Mouse (Mus musculus) midbrain, embryonic 10.5 days (tissue): ENCODE results near the gene Faap100. TPM values are rescaled to one million over a fixed set of nuclear protein-coding genes. Genes with fewer than 3 reads are reported as not detected.
A peak's percentile ranks its signal among the peaks of the same experiment; 100 is the strongest.
"Not testable (repeated sequence)": the region's sequence is repeated elsewhere in the genome, so short reads cannot be mapped to it uniquely, and the experiment has no call there.

Experiments used
- DNase-seq: peaks from one replicate; pipeline ENCODE4 v3.0.0-alpha.2; 2017; ENCODE audit warnings: low spot score
- H3K27ac ChIP-seq: fragments of 300-500 bp; sonication (generic); replicated peaks from 2 replicates; pipeline ENCODE4 v1.5.1; 2016; ENCODE audit warnings: mild to moderate bottlenecking
- H3K27me3 ChIP-seq: fragments of 300-500 bp; sonication (generic); 2 replicates; pipeline ENCODE4 v1.6.1; 2016; ENCODE audit warnings: low read depth, mild to moderate bottlenecking; ENCODE audit not compliant: poor library complexity, severe bottlenecking
- H3K36me3 ChIP-seq: fragments of 300-500 bp; sonication (generic); 2 replicates; pipeline ENCODE4 v1.6.1; 2016; ENCODE audit warnings: mild to moderate bottlenecking, moderate library complexity
- H3K4me1 ChIP-seq: fragments of 300-500 bp; sonication (generic); 2 replicates; pipeline ENCODE4 v1.6.1; 2016
- H3K4me3 ChIP-seq: fragments of 300-500 bp; sonication (generic); 2 replicates; pipeline ENCODE4 v1.5.1; 2016; ENCODE audit warnings: mild to moderate bottlenecking, moderate library complexity
- H3K9me3 ChIP-seq: fragments of 300-500 bp; sonication (generic); replicated peaks from 2 replicates; pipeline ENCODE4 v1.6.1; 2016; ENCODE audit warnings: mild to moderate bottlenecking
- WGBS: fragments of 180-500 bp; shearing (Covaris S2); methylation state at CpG from one replicate; pipeline ENCODE4 v1.1.7; 2016; 5-methylcytosine and 5-hydroxymethylcytosine counted together
- polyA plus RNA-seq: library from polyadenylated mRNA; unstranded; fragments of >200 nt; fragmentation: Nextera tagmentation; extraction: Ambion mirVana; gene quantifications from 2 replicates; pipeline ENCODE4 v1.2.1, GENCODE M21; 2016

Gene Faap100
- 34.5 and 41.8 TPM in 2 replicates for polyA plus RNA-seq

DNA sequence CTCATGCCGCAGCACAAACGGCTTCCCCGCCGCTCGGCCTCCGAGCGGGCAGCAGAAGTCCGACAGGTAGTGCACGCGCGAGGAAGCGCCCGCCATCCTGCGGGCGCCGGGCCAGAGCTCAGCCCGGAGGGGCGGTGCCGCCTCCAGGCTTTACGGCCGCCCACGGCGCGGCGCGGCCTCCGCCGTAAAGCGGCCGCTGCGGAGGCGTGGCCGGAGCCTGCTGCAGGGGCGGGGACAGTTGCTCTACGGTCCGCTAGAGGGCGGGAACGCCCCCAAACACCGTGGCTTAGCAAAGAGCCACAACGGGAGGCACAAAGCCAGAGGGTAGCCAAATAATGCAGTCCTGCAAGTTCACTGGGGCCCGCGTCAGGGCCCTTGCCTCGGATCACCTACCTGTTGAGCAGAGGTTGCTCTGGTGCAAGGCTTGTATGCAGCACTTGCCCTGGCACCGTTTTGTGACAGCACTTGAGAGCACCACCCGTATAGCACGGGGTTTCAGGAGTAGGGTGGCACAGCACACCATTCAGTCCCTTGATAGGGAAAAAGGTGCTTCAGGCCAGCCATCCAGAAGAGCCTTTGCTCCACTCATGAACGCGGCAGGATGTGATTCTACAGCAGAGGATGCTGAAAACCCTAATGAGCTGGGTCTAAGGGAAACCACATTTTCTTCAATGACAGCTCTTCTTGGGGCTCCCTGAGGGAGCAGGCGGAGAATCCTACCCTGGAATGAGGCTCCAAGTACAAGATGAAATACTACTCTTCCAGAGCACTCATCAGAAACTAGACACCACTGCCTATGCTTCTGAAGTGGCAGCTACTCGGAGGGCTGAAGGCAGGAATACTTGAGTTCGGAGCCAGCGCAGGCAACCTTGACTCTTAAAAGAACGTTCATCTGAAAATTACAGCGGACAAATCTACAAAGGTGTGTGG is at the start of gene Faap100:
TSS of gene Faap100 (minus strand) at position 154 of the 930 bp plus-strand sequence.
- 10% methylated on average over 54 of the region's 54 CpGs for WGBS
- peak within 1 kb of the TSS; percentile 86 for H3K27ac ChIP-seq
- H3K4me1 ChIP-seq, result peaks cover 31% of the 10 kb centered on the region
- H3K9me3 ChIP-seq, result no peaks in the 10 kb centered on the region
- H3K27me3 ChIP-seq, result no peaks in the 10 kb centered on the region
- peak within 1 kb of the TSS; percentile 80 for H3K4me3 ChIP-seq
- DNase-seq, result peak; percentile 88
- peaks cover 79% of the 10 kb centered on the region for H3K36me3 ChIP-seq

DNA sequence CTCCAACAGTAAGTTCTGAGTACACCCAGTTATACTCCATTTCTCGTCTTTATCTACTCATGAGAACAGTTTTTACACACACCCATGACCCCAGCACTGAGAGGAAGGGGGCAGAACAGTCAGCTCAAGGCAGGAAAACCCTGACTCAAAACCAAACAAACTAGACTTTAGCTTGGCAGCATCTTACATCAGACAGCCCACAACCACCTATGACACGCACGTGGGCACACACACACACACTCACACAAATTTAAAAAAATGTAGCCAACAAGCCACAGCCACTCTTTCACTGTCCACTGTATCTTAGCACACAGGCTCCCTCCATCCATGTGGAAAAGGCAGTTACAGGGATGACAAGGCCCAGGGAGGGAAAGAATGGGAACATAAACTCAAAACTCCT is 48.2 kb upstream of the Faap100 start:
- H3K27me3 ChIP-seq, result no peaks in the 10 kb centered on the region
- WGBS, result 94% methylated on average over 3 of the region's 3 CpGs
- no peak overlapping the region for H3K27ac ChIP-seq
- no peaks in the 10 kb centered on the region for H3K4me1 ChIP-seq
- H3K36me3 ChIP-seq, result peaks cover 91% of the 10 kb centered on the region
- no peak for DNase-seq
- H3K9me3 ChIP-seq, result no peaks in the 10 kb centered on the region
- no peak overlapping the region for H3K4me3 ChIP-seq

DNA sequence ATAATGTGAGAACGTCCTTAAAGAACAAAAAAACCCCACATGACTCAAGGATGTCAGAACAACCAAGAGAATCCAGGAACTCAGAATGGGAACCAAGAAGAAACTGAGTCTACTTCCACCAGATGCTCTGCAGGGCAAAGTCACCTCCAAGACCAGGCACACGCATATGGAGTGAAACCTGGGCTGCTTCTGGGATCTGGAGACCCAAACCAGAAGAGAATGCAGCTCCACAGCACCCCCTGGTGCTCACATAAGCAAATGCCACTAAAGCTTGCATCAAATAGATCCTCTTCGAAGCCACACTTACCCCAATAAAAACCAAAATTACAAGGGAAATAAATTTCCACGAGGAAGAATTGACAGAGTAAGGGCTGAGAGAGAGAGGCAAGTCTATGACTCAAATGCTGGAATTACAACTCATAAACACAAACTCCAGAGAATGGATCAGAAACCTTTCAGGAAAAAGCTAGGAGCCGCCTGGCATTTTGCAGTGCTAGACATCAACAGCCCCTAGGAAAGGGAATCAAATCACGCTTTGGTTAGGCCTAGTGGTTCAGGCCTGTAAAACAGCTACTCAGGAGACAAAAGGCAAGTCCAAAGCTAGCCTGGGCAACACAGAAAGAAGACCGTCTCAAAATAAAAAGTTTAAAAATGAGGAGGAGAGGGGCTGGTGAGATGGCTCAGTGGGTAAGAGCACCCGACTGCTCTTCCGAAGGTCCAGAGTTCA is 45.2 kb upstream of the Faap100 start:
- H3K27ac ChIP-seq, result no peak overlapping the region
- no peak overlapping the region for H3K4me3 ChIP-seq
- H3K9me3 ChIP-seq, result no peaks in the 10 kb centered on the region
- WGBS, result 77% methylated on average over 9 of the region's 9 CpGs
- peak; percentile 48 for DNase-seq
- H3K36me3 ChIP-seq, result peaks cover 91% of the 10 kb centered on the region
- H3K27me3 ChIP-seq, result no peaks in the 10 kb centered on the region
- no peaks in the 10 kb centered on the region for H3K4me1 ChIP-seq

- no peaks in the 10 kb centered on the region for H3K4me1 ChIP-seq
- DNase-seq, result no peak
- WGBS, result 93% methylated on average over 13 of the region's 13 CpGs
- no peaks in the 10 kb centered on the region for H3K27me3 ChIP-seq
- H3K9me3 ChIP-seq, result no peaks in the 10 kb centered on the region
- H3K27ac ChIP-seq, result no peak overlapping the region
- peaks cover 91% of the 10 kb centered on the region for H3K36me3 ChIP-seq
- no peak overlapping the region for H3K4me3 ChIP-seq
These were observed 44.3 kb upstream of the Faap100 start for GRCm38 (mm10) chr11:120422651-120423568.

- H3K4me3 ChIP-seq, result no peak overlapping the region
- no peaks in the 10 kb centered on the region for H3K4me1 ChIP-seq
- H3K27me3 ChIP-seq, result no peaks in the 10 kb centered on the region
- 94% methylated on average over 1 of the region's 1 CpGs for WGBS
- no peak overlapping the region for H3K27ac ChIP-seq
- H3K36me3 ChIP-seq, result peaks cover 97% of the 10 kb centered on the region
- no peaks in the 10 kb centered on the region for H3K9me3 ChIP-seq
- no peak for DNase-seq
These were observed 40.0 kb upstream of the Faap100 start for GRCm38 (mm10) chr11:120418592-120418991.

GRCm38 (mm10) chr11:120417852-120418251 is 39.3 kb upstream of the Faap100 start:
- H3K27me3 ChIP-seq, result no peaks in the 10 kb centered on the region
- H3K9me3 ChIP-seq, result no peaks in the 10 kb centered on the region
- no peaks in the 10 kb centered on the region for H3K4me1 ChIP-seq
- DNase-seq, result no peak
- 94% methylated on average over 7 of the region's 7 CpGs for WGBS
- H3K27ac ChIP-seq, result no peak overlapping the region
- H3K4me3 ChIP-seq, result no peak overlapping the region
- peaks cover 97% of the 10 kb centered on the region for H3K36me3 ChIP-seq

DNA sequence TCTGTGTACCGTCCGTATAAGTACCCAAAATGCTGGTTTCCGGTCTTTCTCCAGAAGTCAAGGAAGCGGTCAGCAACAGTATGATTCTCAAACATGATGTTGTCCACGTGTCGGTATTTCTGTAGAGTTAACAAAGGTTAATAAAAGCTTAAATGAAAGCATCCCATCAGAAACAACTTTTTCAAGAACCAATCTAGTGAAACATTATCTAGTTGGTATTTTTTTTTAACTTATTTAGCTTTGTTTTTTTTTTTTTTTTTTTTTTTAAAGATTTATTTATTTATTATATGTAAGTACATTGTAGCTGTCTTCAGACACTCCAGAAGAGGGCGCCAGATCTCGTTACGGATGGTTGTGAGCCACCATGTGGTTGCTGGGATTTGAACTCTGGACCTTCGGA is 35.1 kb upstream of the Faap100 start:
- H3K9me3 ChIP-seq, H3K4me3 ChIP-seq, DNase-seq, H3K27me3 ChIP-seq, H3K4me1 ChIP-seq, H3K27ac ChIP-seq: not testable (repeated sequence)
- WGBS, result 94% methylated on average over 9 of the region's 10 CpGs
- peaks cover 98% of the 10 kb centered on the region for H3K36me3 ChIP-seq

DNA sequence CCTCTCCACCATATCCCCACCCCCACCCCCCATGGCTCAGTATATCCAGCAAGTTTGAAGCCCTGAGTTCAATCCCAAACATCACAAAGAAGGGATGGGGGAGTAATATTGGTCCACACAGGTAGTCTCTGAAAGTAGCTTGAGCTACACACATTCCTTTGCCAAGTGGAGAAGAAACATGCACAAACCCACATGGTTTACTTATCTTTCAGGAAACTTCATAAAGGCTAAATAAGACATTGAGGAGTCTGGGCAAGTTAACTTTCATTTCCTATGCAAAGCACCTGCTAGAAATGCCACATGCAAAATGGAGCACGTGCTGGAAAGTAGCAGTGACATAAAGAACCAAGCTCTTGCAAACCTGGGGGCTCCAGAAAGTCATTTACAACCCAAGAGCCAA is 27.9 kb upstream of the Faap100 start:
- no peak overlapping the region for H3K4me3 ChIP-seq
- H3K27me3 ChIP-seq, result no peaks in the 10 kb centered on the region
- 90% methylated on average over 1 of the region's 1 CpGs for WGBS
- H3K4me1 ChIP-seq, result no peaks in the 10 kb centered on the region
- no peak overlapping the region for H3K27ac ChIP-seq
- no peak for DNase-seq
- H3K9me3 ChIP-seq, result no peaks in the 10 kb centered on the region
- peaks cover 100% of the 10 kb centered on the region for H3K36me3 ChIP-seq

DNA sequence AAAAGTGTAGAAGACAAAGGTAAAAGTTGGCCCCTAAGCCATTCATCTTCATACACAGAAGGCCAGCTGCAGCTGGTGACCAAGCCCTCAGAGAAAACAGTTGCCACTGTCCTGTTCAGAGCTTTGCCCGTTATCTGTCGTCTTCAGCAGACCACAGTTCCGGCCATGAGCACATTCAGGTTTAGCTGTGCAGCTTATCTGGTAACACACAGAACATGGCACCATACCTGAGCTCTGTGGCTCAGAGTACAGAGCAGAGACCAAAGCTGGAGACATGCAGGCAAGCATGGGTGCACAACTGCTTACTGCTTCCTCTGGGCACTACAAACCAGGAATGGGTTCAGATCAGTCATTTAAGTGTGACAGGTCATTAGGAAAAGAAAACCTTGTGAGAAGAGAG is 27.3 kb upstream of the Faap100 start:
- DNase-seq, result no peak
- no peak overlapping the region for H3K4me3 ChIP-seq
- no peaks in the 10 kb centered on the region for H3K27me3 ChIP-seq
- no peak overlapping the region for H3K27ac ChIP-seq
- H3K36me3 ChIP-seq, result peaks cover 100% of the 10 kb centered on the region
- H3K9me3 ChIP-seq, result no peaks in the 10 kb centered on the region
- WGBS, result 94% methylated on average over 3 of the region's 3 CpGs
- H3K4me1 ChIP-seq, result no peaks in the 10 kb centered on the region

- H3K4me3 ChIP-seq, result no peak overlapping the region
- whole genome bisulfite sequencing, result 94% methylated on average over 1 of the region's 1 CpGs
These were observed 26.2 kb upstream of the Faap100 start for GRCm38 (mm10) chr11:120404814-120405213.

DNA sequence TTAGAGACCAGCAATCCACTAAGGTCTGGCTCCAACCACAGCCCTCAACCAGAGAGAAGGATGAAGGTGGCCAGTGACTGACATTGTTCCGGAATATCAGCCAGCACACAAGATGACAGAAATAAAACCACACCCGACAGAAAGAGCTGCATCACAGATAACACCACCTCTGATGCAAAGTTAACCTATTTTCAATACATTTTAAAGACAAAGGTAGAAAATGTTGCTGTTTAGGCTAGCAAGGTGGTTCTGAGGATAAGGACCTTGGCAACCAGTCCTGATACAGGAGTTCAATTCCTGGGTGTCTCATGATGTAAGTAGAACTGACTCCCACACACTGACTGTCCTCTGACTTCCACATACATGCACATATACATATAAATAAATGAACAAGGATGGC is 20.8 kb upstream of the Faap100 start:
- no peak for DNase-seq
- Histone ChIP-seq H3K4me3 (no peak overlapping the region), H3K4me1 (no peaks in the 10 kb centered on the region), H3K36me3 (peaks cover 97% of the 10 kb centered on the region), H3K9me3 (no peaks in the 10 kb centered on the region), H3K27ac (no peak overlapping the region), H3K27me3 (no peaks in the 10 kb centered on the region)
- WGBS, result 91% methylated on average over 2 of the region's 2 CpGs

More at GRCm38 (mm10) chr11:120404814-120405213, 26.2 kb upstream of the Faap100 start:
- no peaks in the 10 kb centered on the region for H3K9me3 ChIP-seq
- peaks cover 100% of the 10 kb centered on the region for H3K36me3 ChIP-seq
- DNase-seq, result no peak
- H3K4me1 ChIP-seq, result no peaks in the 10 kb centered on the region
- no peaks in the 10 kb centered on the region for H3K27me3 ChIP-seq
- no peak overlapping the region for H3K27ac ChIP-seq

GRCm38 (mm10) chr11:120397602-120398001 is 19.0 kb upstream of the Faap100 start:
- 78% methylated on average over 2 of the region's 2 CpGs for WGBS

More at GRCm38 (mm10) chr11:120397602-120398001, 19.0 kb upstream of the Faap100 start:
- no peaks in the 10 kb centered on the region for H3K4me1 ChIP-seq
- H3K9me3 ChIP-seq, result no peaks in the 10 kb centered on the region
- no peak overlapping the region for H3K4me3 ChIP-seq
- peaks cover 97% of the 10 kb centered on the region for H3K36me3 ChIP-seq
- DNase-seq, result no peak
- H3K27me3 ChIP-seq, result no peaks in the 10 kb centered on the region
- H3K27ac ChIP-seq, result no peak overlapping the region
